Mouse (Mus musculus) heart, adult 2 months (tissue): ENCODE data around the gene Acot12.

Experiments used
- CTCF ChIP-seq: fragments of 200-600 bp; IDR thresholded peaks from 2 replicates; pipeline ENCODE4 v1.8.1; 2022; ENCODE audit warnings: antibody characterized with exemption, mild to moderate bottlenecking, moderate library complexity
- POLR2A ChIP-seq: fragments of 200-500 bp; IDR thresholded peaks from 2 replicates; pipeline ENCODE4 v1.6.1; 2011; ENCODE audit warnings: mild to moderate bottlenecking, low read depth, low read length, control low read depth; ENCODE audit not compliant: insufficient read depth

- TF ChIP-seq CTCF (no peak), POLR2A (no peak)
Measured at GRCm38 (mm10) chr13:91796003-91796402, 54.7 kb downstream of the Acot12 start.
